16 mouse cellular contexts compared by ENCODE assay signal in genomic region chr13:6690607-6691006, GRCm38 (mm10). TPM values are rescaled to one million over a fixed set of nuclear protein-coding genes. Genes with fewer than 3 reads are reported as not detected.
A peak's percentile ranks its signal among the peaks of the same experiment; 100 is the strongest.
DNase-seq lines count a peak whose midpoint lies in the region; ATAC-seq and TF ChIP-seq lines count a peak whose summit lies in the region.
"Had no signal": no experiment of that assay in that cellular context is flagged by ENCODE, and none has a peak within 500 bp of the region (broad histone marks: within the 10 kb centered on the region; RNA-seq: fewer than 3 reads in every experiment).

No protein-coding gene starts in this region.

- no peaks in the 10 kb centered on the region for H3K4me1 ChIP-seq in forebrain, embryonic 11.5 days (replicated peaks; ENCODE audit: control insufficient read depth, insufficient read depth, low read length)
- H3K4me1 ChIP-seq in forebrain, embryonic 16.5 days (replicated peaks; ENCODE audit: control insufficient read depth, insufficient read depth, low read length), result no peaks in the 10 kb centered on the region
- no peaks in the 10 kb centered on the region for H3K4me1 ChIP-seq in kidney, embryonic 16.5 days (ENCODE audit: insufficient read depth, low read length)
- H3K4me1 ChIP-seq in midbrain, embryonic 11.5 days (ENCODE audit: control insufficient read depth, insufficient read depth, low read length), result no peaks in the 10 kb centered on the region
- H3K4me1 ChIP-seq in midbrain, postnatal 0 days (ENCODE audit: insufficient read depth, low read length), result no peaks in the 10 kb centered on the region
- no peaks in the 10 kb centered on the region for H3K4me1 ChIP-seq in intestine, postnatal 0 days (replicated peaks; ENCODE audit: control insufficient read depth, insufficient read depth, low read length)
- H3K4me1 ChIP-seq: forebrain, embryonic 13.5 days; heart, embryonic 15.5 days; kidney, embryonic 15.5 days; neural tube, embryonic 15.5 days had no signal

- H3K27me3 ChIP-seq in forebrain, embryonic 11.5 days (ENCODE audit: control insufficient read depth, insufficient read depth, low read length), result no peaks in the 10 kb centered on the region
- no peaks in the 10 kb centered on the region for H3K27me3 ChIP-seq in forebrain, embryonic 16.5 days (replicated peaks; ENCODE audit: control insufficient read depth, insufficient read depth, low read length)
- H3K27me3 ChIP-seq in kidney, embryonic 16.5 days (ENCODE audit: insufficient read depth, low read length), result no peaks in the 10 kb centered on the region
- no peaks in the 10 kb centered on the region for H3K27me3 ChIP-seq in midbrain, embryonic 11.5 days (ENCODE audit: control insufficient read depth, insufficient read depth, low read length)
- H3K27me3 ChIP-seq in midbrain, postnatal 0 days (ENCODE audit: insufficient read depth, low read length), result no peaks in the 10 kb centered on the region
- no peaks in the 10 kb centered on the region for H3K27me3 ChIP-seq in intestine, postnatal 0 days (replicated peaks; ENCODE audit: control insufficient read depth, insufficient read depth, low read length)
- H3K27me3 ChIP-seq: CH12.LX; forebrain, embryonic 13.5 days; heart, embryonic 15.5 days; kidney, embryonic 15.5 days had no signal

- no peak for DNase-seq in forebrain, embryonic 11.5 days (ENCODE audit: low spot score)
- DNase-seq in kidney, adult 9 months, result no peak
- no peak for DNase-seq in midbrain, embryonic 11.5 days (ENCODE audit: low spot score, missing footprints)
- DNase-seq in midbrain, postnatal 0 days (ENCODE audit: low spot score), result no peak
- DNase-seq: layer of hippocampus, postnatal 36 days had no signal

- H3K4me2 ChIP-seq in forebrain, embryonic 11.5 days (ENCODE audit: low read depth, low read length, severe bottlenecking), result no peak overlapping the region
- no peak overlapping the region for H3K4me2 ChIP-seq in forebrain, embryonic 16.5 days (ENCODE audit: low read length)
- H3K4me2 ChIP-seq in kidney, embryonic 16.5 days (replicated peaks; ENCODE audit: low read depth, low read length), result no peak overlapping the region
- H3K4me2 ChIP-seq in midbrain, embryonic 11.5 days, result no peak overlapping the region
- H3K4me2 ChIP-seq in midbrain, postnatal 0 days (ENCODE audit: low read depth, low read length, poor library complexity, severe bottlenecking), result no peak overlapping the region
- no peak overlapping the region for H3K4me2 ChIP-seq in intestine, postnatal 0 days (replicated peaks; ENCODE audit: low read depth)
- H3K4me2 ChIP-seq: forebrain, embryonic 13.5 days; heart, embryonic 15.5 days; kidney, embryonic 15.5 days; neural tube, embryonic 15.5 days had no signal

- H3K9ac ChIP-seq in forebrain, embryonic 11.5 days (ENCODE audit: low read length), result no peak overlapping the region
- H3K9ac ChIP-seq in forebrain, embryonic 16.5 days (replicated peaks; ENCODE audit: low read depth, low read length), result no peak overlapping the region
- H3K9ac ChIP-seq in kidney, embryonic 16.5 days (replicated peaks; ENCODE audit: low read length), result no peak overlapping the region
- H3K9ac ChIP-seq in midbrain, embryonic 11.5 days (ENCODE audit: low read length), result no peak overlapping the region
- no peak overlapping the region for H3K9ac ChIP-seq in midbrain, postnatal 0 days (replicated peaks; ENCODE audit: low read length, poor library complexity, severe bottlenecking)
- H3K9ac ChIP-seq in intestine, postnatal 0 days (ENCODE audit: low read depth, low read length), result no peak overlapping the region
- H3K9ac ChIP-seq: forebrain, embryonic 13.5 days; heart, embryonic 15.5 days; kidney, embryonic 15.5 days; liver, embryonic 14.5 days; neural tube, embryonic 15.5 days had no signal

- TF ChIP-seq CTCF in midbrain, postnatal 0 days (IDR thresholded peaks at IDR 0.05), result no peak
- no peak for TF ChIP-seq CTCF in intestine, postnatal 0 days (IDR thresholded peaks at IDR 0.05; ENCODE audit: low read depth)

- WGBS in forebrain, embryonic 11.5 days, result 69% methylated on average over 3 of the region's 3 CpGs
- WGBS in forebrain, embryonic 16.5 days, result 79% methylated on average over 3 of the region's 3 CpGs
- 74% methylated on average over 3 of the region's 3 CpGs for WGBS in kidney, embryonic 16.5 days
- 76% methylated on average over 3 of the region's 3 CpGs for WGBS in midbrain, embryonic 11.5 days
- WGBS in midbrain, postnatal 0 days, result 87% methylated on average over 3 of the region's 3 CpGs
- 74% methylated on average over 3 of the region's 3 CpGs for WGBS in intestine, postnatal 0 days

- no peaks in the 10 kb centered on the region for H3K36me3 ChIP-seq in forebrain, embryonic 11.5 days (ENCODE audit: control insufficient read depth, insufficient read depth, low read length)
- no peaks in the 10 kb centered on the region for H3K36me3 ChIP-seq in forebrain, embryonic 16.5 days (ENCODE audit: control insufficient read depth, insufficient read depth)
- no peaks in the 10 kb centered on the region for H3K36me3 ChIP-seq in kidney, embryonic 16.5 days (ENCODE audit: insufficient read depth, low read length)
- H3K36me3 ChIP-seq in midbrain, embryonic 11.5 days (ENCODE audit: control insufficient read depth, insufficient read depth, low read length), result no peaks in the 10 kb centered on the region
- no peaks in the 10 kb centered on the region for H3K36me3 ChIP-seq in midbrain, postnatal 0 days (ENCODE audit: insufficient read depth, low read length)
- no peaks in the 10 kb centered on the region for H3K36me3 ChIP-seq in intestine, postnatal 0 days (ENCODE audit: control insufficient read depth, insufficient read depth)
- H3K36me3 ChIP-seq: heart, embryonic 15.5 days; kidney, embryonic 15.5 days; neural tube, embryonic 15.5 days had no signal

- peak; percentile 32 for ATAC-seq in forebrain, embryonic 11.5 days (replicated peaks; ENCODE audit: low FRiP score)
- ATAC-seq in forebrain, embryonic 16.5 days, result no peak
- peak; percentile 36; the same call in 1 of the 2 replicates for ATAC-seq in kidney, embryonic 16.5 days (ENCODE audit: low FRiP score, low TSS enrichment)
- 0 out of 2 replicates have a peak, but pooled peaks have one; percentile 12 for ATAC-seq in midbrain, embryonic 11.5 days (ENCODE audit: low FRiP score)
- no peak for ATAC-seq in midbrain, postnatal 0 days (ENCODE audit: low FRiP score)
- ATAC-seq in intestine, postnatal 0 days, result 0 out of 2 replicates have a peak, but pooled peaks have one; percentile 10
- no peak for ATAC-seq in megakaryocyte-erythroid progenitor cell, adult 5-6 weeks (replicated peaks; ENCODE audit: low FRiP score, low TSS enrichment, poor library complexity, severe bottlenecking)

- no peak overlapping the region for H3K27ac ChIP-seq in forebrain, embryonic 11.5 days (ENCODE audit: low read depth, low read length)
- no peak overlapping the region for H3K27ac ChIP-seq in forebrain, embryonic 16.5 days (ENCODE audit: low read length)
- H3K27ac ChIP-seq in kidney, embryonic 16.5 days (ENCODE audit: low read length), result no peak overlapping the region
- H3K27ac ChIP-seq in midbrain, embryonic 11.5 days (ENCODE audit: low read depth, low read length), result no peak overlapping the region
- no peak overlapping the region for H3K27ac ChIP-seq in midbrain, postnatal 0 days (ENCODE audit: low read depth, low read length)
- no peak overlapping the region for H3K27ac ChIP-seq in intestine, postnatal 0 days (ENCODE audit: low read depth, low read length)
- H3K27ac ChIP-seq: forebrain, embryonic 13.5 days; heart, embryonic 15.5 days; kidney, embryonic 15.5 days; liver, embryonic 14.5 days; macrophage; neural tube, embryonic 15.5 days had no signal

- H3K9me3 ChIP-seq in forebrain, embryonic 11.5 days (ENCODE audit: control insufficient read depth, low read length), result no peaks in the 10 kb centered on the region
- no peaks in the 10 kb centered on the region for H3K9me3 ChIP-seq in forebrain, embryonic 16.5 days (ENCODE audit: control insufficient read depth, low read length)
- no peaks in the 10 kb centered on the region for H3K9me3 ChIP-seq in kidney, embryonic 16.5 days (ENCODE audit: low read length)
- H3K9me3 ChIP-seq in midbrain, embryonic 11.5 days (ENCODE audit: control insufficient read depth, low read length), result no peaks in the 10 kb centered on the region
- H3K9me3 ChIP-seq in midbrain, postnatal 0 days (ENCODE audit: low read length), result no peaks in the 10 kb centered on the region
- no peaks in the 10 kb centered on the region for H3K9me3 ChIP-seq in intestine, postnatal 0 days (ENCODE audit: control insufficient read depth)
- H3K9me3 ChIP-seq: forebrain, embryonic 13.5 days; heart, embryonic 15.5 days; kidney, embryonic 15.5 days; neural tube, embryonic 15.5 days had no signal

- H3K4me3 ChIP-seq in forebrain, embryonic 11.5 days (ENCODE audit: low read depth, low read length), result no peak overlapping the region
- no peak overlapping the region for H3K4me3 ChIP-seq in forebrain, embryonic 16.5 days (replicated peaks; ENCODE audit: low read length)
- no peak overlapping the region for H3K4me3 ChIP-seq in kidney, embryonic 16.5 days (ENCODE audit: low read length)
- no peak overlapping the region for H3K4me3 ChIP-seq in midbrain, embryonic 11.5 days (ENCODE audit: low read depth, low read length)
- H3K4me3 ChIP-seq in midbrain, postnatal 0 days (ENCODE audit: low read depth, low read length), result no peak overlapping the region
- no peak overlapping the region for H3K4me3 ChIP-seq in intestine, postnatal 0 days (ENCODE audit: low read depth, low read length)
- H3K4me3 ChIP-seq: forebrain, embryonic 13.5 days; heart, embryonic 15.5 days; kidney, embryonic 15.5 days; neural tube, embryonic 15.5 days had no signal

RNA-seq across cellular contexts. Expression of gene Pfkp, which starts 42.0 kb away (rescaled TPM):
- 16.7 and 17.3 TPM in 2 replicates for polyA plus RNA-seq in forebrain, embryonic 11.5 days (2014; fragmentation: Nextera tagmentation; extraction: Ambion mirVana)
- polyA plus RNA-seq in forebrain, embryonic 16.5 days (2015; fragmentation: Nextera tagmentation; extraction: Ambion mirVana), result 207 and 277 TPM in 2 replicates
- 34.4 and 37.8 TPM in 2 replicates for polyA plus RNA-seq in kidney, embryonic 16.5 days (2015; fragmentation: Nextera tagmentation; extraction: Ambion mirVana)
- polyA plus RNA-seq in midbrain, embryonic 11.5 days (2014; fragmentation: Nextera tagmentation; extraction: Ambion mirVana), result 33.5 and 34.7 TPM in 2 replicates
- total RNA-seq in midbrain, postnatal 0 days (2014; rRNA removed), result 187 and 330 TPM in 2 replicates
- polyA plus RNA-seq in midbrain, postnatal 0 days (2015; fragmentation: Nextera tagmentation; extraction: Ambion mirVana), result 404 and 431 TPM in 2 replicates
- 75.7 and 77.6 TPM in 2 replicates for polyA plus RNA-seq in intestine, postnatal 0 days (2015; fragmentation: Nextera tagmentation; extraction: Ambion mirVana)
- 5.7 and 6.2 TPM in 2 replicates for total RNA-seq in megakaryocyte-erythroid progenitor cell, adult 5-6 weeks (2014; fragmentation: Nextera tagmentation)
- 16.6 and 31.5 TPM in 2 replicates for total RNA-seq in megakaryocyte-erythroid progenitor cell, adult 5-6 weeks (2017)

Comparison
In these comparisons a context has a peak if more than half of its experiments do, and no peak if none do; other contexts are left out.
1. ATAC-seq: peak in forebrain, embryonic 11.5 days (single experiment), kidney, embryonic 16.5 days (single experiment), midbrain, embryonic 11.5 days (single experiment) and intestine, postnatal 0 days (single experiment); none in forebrain, embryonic 16.5 days (single experiment), midbrain, postnatal 0 days (single experiment) and megakaryocyte-erythroid progenitor cell, adult 5-6 weeks (single experiment).